Mouse (Mus musculus) thymus, postnatal 0 days (tissue): ENCODE results near the gene Agtr1a. TPM values are rescaled to one million over a fixed set of nuclear protein-coding genes. Genes with fewer than 3 reads are reported as not detected.

ENCODE experiments used
- DNase-seq: peaks from one replicate; pipeline ENCODE4 v3.0.0-alpha.2; 2015; ENCODE audit warnings: low spot score
- polyA plus RNA-seq: library from polyadenylated mRNA; unstranded; fragments of >200 nt; fragmentation: Nextera tagmentation; extraction: Ambion mirVana; gene quantifications from 2 replicates; pipeline ENCODE4 v1.2.1, GENCODE M21; 2015

Agtr1a gene
- polyA plus RNA-seq, 1 experiment from 2014 or later: 1.0 TPM

- no peak for DNase-seq
Observed at GRCm38 (mm10) chr13:30362048-30362447, 25.8 kb downstream of the Agtr1a start.

GRCm38 (mm10) chr13:30364097-30364625, 27.9 kb downstream of the Agtr1a start:
- DNase-seq: no peak

GRCm38 (mm10) chr13:30364780-30365179, 28.5 kb downstream of the Agtr1a start:
- no peak for DNase-seq

DNA sequence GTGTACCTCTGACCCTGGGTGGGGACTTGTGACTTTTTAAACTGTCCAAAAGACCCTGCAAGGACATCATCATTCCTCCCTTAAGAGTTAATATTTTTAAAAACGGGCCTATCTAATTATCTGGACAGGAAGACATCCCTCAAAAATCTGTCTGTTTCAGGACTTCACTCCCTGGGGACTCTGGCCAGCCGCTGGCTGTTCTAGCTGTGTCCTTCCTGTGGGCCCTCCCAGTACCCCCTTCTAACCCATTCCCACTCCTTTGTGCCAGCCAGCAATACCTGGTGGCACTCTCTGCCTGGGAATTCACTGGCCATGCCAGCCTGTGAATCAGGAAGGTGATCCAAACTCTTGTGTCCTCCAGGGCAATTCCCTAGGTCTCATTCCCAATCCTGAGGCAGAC, 29.1 kb downstream of the Agtr1a start:
- no peak for DNase-seq

DNA sequence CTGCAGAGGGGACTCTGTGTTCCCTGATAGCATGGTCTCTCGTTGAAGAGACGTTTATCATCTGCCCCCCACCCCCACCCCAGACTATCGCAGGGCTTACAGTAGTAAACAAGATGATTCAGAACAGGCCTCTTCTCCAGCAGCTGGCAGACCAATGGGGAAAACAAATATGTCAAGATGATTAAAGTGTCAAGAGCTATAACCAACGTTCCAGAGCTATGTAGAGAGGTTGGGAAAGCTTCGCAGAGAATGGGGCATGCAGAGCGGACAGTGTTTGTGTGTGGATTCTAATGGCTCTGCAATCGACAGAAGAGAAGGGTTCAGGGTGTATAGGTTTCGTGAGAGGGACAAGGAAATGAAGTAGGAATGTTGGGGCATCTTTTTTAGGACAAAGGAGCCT, 31.9 kb downstream of the Agtr1a start:
- no peak for DNase-seq

- DNase-seq: no peak
Observed at GRCm38 (mm10) chr13:30368746-30369145, 32.5 kb downstream of the Agtr1a start.

GRCm38 (mm10) chr13:30378868-30379267, 42.6 kb downstream of the Agtr1a start:
- DNase-seq: no peak

GRCm38 (mm10) chr13:30385183-30385582, 48.9 kb downstream of the Agtr1a start:
- DNase-seq: no peak

GRCm38 (mm10) chr13:30394123-30394522, 57.9 kb downstream of the Agtr1a start:
- DNase-seq: no peak

- no peak for DNase-seq
Observed at GRCm38 (mm10) chr13:30396431-30396830, 60.2 kb downstream of the Agtr1a start.

DNA sequence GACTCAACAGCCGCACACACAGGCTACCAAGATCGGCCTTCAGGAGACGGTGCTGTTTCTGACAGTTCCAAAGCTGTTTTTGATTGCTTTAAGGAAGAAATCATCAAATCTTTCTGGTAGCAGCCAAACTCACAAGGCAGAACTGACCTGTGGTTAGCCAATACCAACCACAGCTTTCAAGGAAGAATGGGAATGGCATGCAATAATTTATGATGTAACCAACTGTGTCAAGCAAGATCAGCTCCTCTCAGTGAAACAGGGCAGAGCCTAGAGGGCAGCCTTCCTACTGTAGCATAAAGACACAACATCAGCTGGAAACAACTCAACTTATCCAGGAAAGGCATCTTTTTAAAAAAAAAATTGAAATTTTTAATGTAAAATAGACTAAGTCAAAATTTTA, 62.6 kb downstream of the Agtr1a start:
- DNase-seq: no peak

- DNase-seq: no peak
Observed at GRCm38 (mm10) chr13:30400621-30401020, 64.4 kb downstream of the Agtr1a start.

- no peak for DNase-seq
Observed at GRCm38 (mm10) chr13:30403874-30404273, 67.6 kb downstream of the Agtr1a start.

- DNase-seq: no peak
Observed at GRCm38 (mm10) chr13:30418611-30419010, 82.4 kb downstream of the Agtr1a start.

DNA sequence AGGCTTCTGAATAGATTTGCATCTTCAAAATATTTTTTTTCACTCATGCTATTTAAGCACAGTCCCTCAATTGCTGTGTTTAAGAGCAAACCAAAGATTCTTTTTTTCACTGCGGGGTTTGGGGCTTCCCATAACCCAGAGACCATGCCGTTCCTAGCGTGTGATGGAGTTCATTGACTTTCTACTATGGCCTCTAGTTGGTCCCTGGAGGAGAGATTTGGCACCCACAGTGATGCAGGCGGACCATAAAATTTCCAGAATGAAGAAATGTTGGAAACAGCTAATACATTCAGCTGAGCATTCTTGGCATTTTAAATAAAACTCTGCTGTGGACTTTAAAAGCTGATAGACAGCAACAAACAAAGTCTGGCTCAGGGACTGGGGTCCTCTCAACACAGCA, 90.8 kb downstream of the Agtr1a start:
- DNase-seq: no peak

GRCm38 (mm10) chr13:30427436-30427835, 91.2 kb downstream of the Agtr1a start:
- DNase-seq: no peak

Other genes with a start within 250 kb of the Agtr1a start
- gene Mboat1, start 200.0 kb upstream of the Agtr1a start, polyA plus RNA-seq: 10.6 and 12.9 TPM in 2 replicates
- 273 and 282 TPM in 2 replicates for gene Uqcrfs1, start 208.9 kb downstream of the Agtr1a start, polyA plus RNA-seq